Mouse (Mus musculus) naive thymus-derived CD4-positive, alpha-beta T cell, adult 5 months (primary cell): Measurements from ENCODE around the gene Adad2. TPM values are rescaled to one million over a fixed set of nuclear protein-coding genes. Genes with fewer than 3 reads are reported as not detected.

Experiments
- polyA plus RNA-seq: library from polyadenylated mRNA; unstranded; fragments of 100-300 nt; shearing (Covaris generic); gene quantifications from one replicate; pipeline ENCODE4 v1.2.1, GENCODE M21; 2017

The Adad2 gene
- not detected for polyA plus RNA-seq

GRCm38 (mm10) chr8:119612471-119612870 is at the start of gene Adad2:
Gene Adad2 (plus strand): TSS chr8:119612747.

GRCm38 (mm10) chr8:119574437-119575365 is 37.8 kb upstream of the Adad2 start, which contains the start of the genes Hsdl1 and Dnaaf1:
Gene Hsdl1 (minus strand): TSS chr8:119575183.
Gene Dnaaf1 (plus strand): TSS chr8:119575235.

DNA sequence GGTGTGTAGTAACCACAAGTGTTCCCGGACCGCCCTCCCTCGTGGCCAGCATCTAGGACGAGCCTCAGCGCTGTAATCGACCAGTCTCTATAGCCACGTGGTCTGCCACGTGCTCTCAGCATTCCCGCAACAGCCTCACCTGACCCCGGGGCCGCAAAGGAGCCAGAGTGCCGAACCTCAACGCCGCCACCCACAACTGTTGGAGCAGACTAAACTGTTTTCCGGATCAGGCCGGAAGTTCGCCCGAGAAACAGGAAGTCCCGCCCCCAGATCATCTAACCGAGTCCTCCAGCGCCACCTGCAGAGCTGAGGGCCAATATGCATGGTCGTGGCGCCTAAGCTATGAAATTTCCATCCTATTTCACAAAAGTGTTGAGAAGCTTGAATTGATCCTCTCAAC is 7.6 kb upstream of the Adad2 start, which contains the start of gene Taf1c:
Taf1c (minus strand) TSS at position 227 of the 400 bp plus-strand sequence.

DNA sequence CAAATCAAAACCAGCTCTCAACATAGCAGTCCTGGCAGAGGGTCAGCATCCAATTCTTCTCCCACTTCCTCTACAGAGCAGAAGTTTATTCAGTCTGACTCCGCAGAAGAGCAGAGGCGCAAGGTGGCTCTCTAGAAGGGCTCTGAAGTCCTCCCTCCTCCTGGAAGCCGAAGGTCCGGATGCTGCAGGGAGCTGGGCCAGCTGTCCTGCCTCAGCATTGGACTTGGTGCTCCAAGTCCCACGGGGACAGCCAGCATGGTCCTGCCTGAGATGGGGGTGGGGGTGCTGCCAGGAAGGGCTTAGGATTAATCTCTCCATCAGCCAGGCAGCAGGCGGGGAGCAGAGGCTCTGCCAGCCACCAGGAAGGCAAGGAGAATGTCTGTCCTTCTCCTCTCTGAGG is 22.8 kb downstream of the Adad2 start, which contains the start of gene Kcng4:
Kcng4 (minus strand) TSS at position 303 of the 400 bp plus-strand sequence.

Other genes starting within 250 kb of the Adad2 start
- gene Mlycd, start 217.9 kb upstream of the Adad2 start, polyA plus RNA-seq = 11.4 TPM
- 3.1 TPM for gene Osgin1, start 178.6 kb upstream of the Adad2 start, polyA plus RNA-seq
- not detected for gene Necab2, start 166.0 kb upstream of the Adad2 start, polyA plus RNA-seq
- gene Slc38a8, start 111.0 kb upstream of the Adad2 start, polyA plus RNA-seq = not detected
- 91.7 TPM for gene Mbtps1, start 54.0 kb upstream of the Adad2 start, polyA plus RNA-seq
- gene Hsdl1, start 37.6 kb upstream of the Adad2 start, polyA plus RNA-seq = 129 TPM
- gene Dnaaf1, start 37.5 kb upstream of the Adad2 start, polyA plus RNA-seq = not detected
- gene Taf1c, start 7.5 kb upstream of the Adad2 start, polyA plus RNA-seq = 23.6 TPM
- gene Kcng4, start 22.9 kb downstream of the Adad2 start, polyA plus RNA-seq = not detected
- gene Wfdc1, start 53.6 kb downstream of the Adad2 start, polyA plus RNA-seq = not detected
- gene Atp2c2, start 87.3 kb downstream of the Adad2 start, polyA plus RNA-seq = not detected
- 2.1 TPM for gene Tldc1, start 165.7 kb downstream of the Adad2 start, polyA plus RNA-seq
- gene Cotl1, start 227.8 kb downstream of the Adad2 start, polyA plus RNA-seq = 216 TPM
- 12.9 TPM for gene Klhl36, start 249.5 kb downstream of the Adad2 start, polyA plus RNA-seq